Mouse (Mus musculus): ENCODE measurements around the gene Sema4b.

Gene Sema4b

DNA sequence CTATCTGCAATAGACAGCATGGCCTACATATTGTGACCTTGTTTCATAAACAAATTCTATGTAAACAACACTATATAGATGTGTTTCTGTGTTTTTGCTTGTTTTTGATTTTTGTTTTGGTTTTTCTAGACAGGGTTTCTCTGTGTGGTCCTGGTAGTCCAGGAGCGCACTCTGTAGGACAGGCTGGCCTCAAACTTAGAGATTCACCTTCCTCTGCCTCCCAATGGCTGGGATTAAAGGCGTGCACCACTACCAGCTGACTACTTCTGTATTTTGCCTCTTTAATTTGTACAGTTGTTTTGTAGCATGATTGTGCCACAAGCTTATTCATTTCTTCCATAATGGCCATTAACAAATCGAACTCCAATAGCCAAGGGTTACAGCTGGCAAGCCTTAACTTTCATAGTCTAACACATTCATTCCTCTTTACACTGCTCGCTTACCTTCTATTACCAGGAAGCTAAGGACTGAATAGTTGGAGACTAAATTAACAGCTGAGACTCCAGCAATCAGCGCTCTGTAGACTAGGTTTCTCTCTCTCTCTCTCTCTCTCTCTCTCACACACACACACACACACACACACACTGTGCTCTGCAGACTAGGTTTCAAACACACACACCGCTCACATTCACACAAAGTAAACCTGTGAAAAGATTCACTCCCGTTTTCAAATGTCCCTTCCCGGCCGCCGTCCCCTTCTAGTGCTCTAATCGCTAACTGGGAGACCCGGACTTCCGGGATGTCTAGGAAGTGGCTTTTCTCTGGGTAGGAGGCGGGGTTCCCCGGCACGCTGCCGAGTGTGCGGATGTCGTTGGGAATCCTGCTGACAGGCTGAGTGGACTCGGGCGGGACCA is 82.5 kb downstream of the Sema4b start, which contains the start of gene Vps33b:
Gene Vps33b (plus strand): TSS at position 753 of the 854 bp plus-strand sequence.
- peak; percentile 94 for DNase-seq (ENCODE audit: low spot score)

GRCm38 (mm10) chr7:80269751-80270255 is 83.2 kb downstream of the Sema4b start:
- no peak for DNase-seq (ENCODE audit: low spot score)

DNA sequence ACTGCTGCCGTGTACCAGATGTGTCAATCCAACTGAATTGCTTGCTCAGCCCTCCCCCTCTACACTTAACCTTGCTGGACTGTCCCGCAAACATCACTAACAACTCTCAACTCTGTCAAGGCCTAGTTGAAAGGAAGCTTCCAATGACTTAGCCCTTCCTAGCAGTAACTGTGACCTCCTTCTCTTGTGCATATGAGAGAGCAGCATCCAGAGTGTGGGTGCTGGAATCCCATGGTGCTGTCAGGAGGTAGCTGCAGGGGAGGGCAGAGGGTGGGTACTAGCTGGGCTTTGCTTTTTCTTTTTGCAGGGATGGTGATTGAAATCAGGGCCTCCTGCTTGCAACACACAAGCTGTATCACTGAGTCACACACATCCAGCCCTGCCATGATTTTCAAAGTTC is 86.8 kb downstream of the Sema4b start:
- no peak for DNase-seq (ENCODE audit: low spot score)
